Mouse (Mus musculus) 3T3-L1 (cell line): ENCODE results near the gene Gm20388.
A peak's percentile ranks its signal among the peaks of the same experiment; 100 is the strongest.
"Not testable (repeated sequence)": the region's sequence is repeated elsewhere in the genome, so short reads cannot be mapped to it uniquely, and the experiment has no call there.

Source experiments
- DNase-seq: peaks from one replicate; pipeline ENCODE4 v3.0.0-alpha.2; 2015; ENCODE audit warnings: low read depth, low spot score

Gm20388 gene

GRCm38 (mm10) chr8:121584730-121585129 is 1674.1 kb downstream of the Gm20388 start:
- DNase-seq, result no peak

GRCm38 (mm10) chr8:121585159-121585825 is 1674.7 kb downstream of the Gm20388 start:
- peak; percentile 95 for DNase-seq

GRCm38 (mm10) chr8:121588750-121589149 is 1678.1 kb downstream of the Gm20388 start:
- no peak for DNase-seq

- no peak for DNase-seq
Measured at GRCm38 (mm10) chr8:121589205-121589726, 1678.6 kb downstream of the Gm20388 start.

GRCm38 (mm10) chr8:121590203-121591177 is 1679.8 kb downstream of the Gm20388 start, which contains the start of gene Map1lc3b:
Map1lc3b (plus strand) TSS chr8:121590361.
- DNase-seq, result peak; percentile 80

- peak; percentile 78 for DNase-seq
Measured at GRCm38 (mm10) chr8:121591178-121592066, 1680.8 kb downstream of the Gm20388 start.

GRCm38 (mm10) chr8:121593293-121593692 is 1682.7 kb downstream of the Gm20388 start:
- DNase-seq, result no peak

GRCm38 (mm10) chr8:121593983-121594382 is 1683.3 kb downstream of the Gm20388 start:
- no peak for DNase-seq

- DNase-seq, result not testable (repeated sequence)
Measured at GRCm38 (mm10) chr8:121597492-121597891, 1686.9 kb downstream of the Gm20388 start.

- no peak for DNase-seq
Measured at GRCm38 (mm10) chr8:121598190-121598589, 1687.5 kb downstream of the Gm20388 start.

- peak; percentile 78 for DNase-seq
Measured at GRCm38 (mm10) chr8:121598892-121599291, 1688.3 kb downstream of the Gm20388 start.

- DNase-seq, result no peak
Measured at GRCm38 (mm10) chr8:121599842-121600241, 1689.2 kb downstream of the Gm20388 start.

GRCm38 (mm10) chr8:121602411-121602810 is 1691.8 kb downstream of the Gm20388 start:
- no peak for DNase-seq

- DNase-seq, result peak; percentile 87
Measured at GRCm38 (mm10) chr8:121602860-121603259, 1692.2 kb downstream of the Gm20388 start.

- DNase-seq, result no peak
Measured at GRCm38 (mm10) chr8:121603801-121604200, 1693.2 kb downstream of the Gm20388 start.

GRCm38 (mm10) chr8:121607661-121608060 is 1697.0 kb downstream of the Gm20388 start:
- DNase-seq, result peak; percentile 20

- DNase-seq, result no peak
Measured at GRCm38 (mm10) chr8:121609251-121609650, 1698.6 kb downstream of the Gm20388 start.

GRCm38 (mm10) chr8:121609916-121610315 is 1699.3 kb downstream of the Gm20388 start:
- no peak for DNase-seq

GRCm38 (mm10) chr8:121613419-121613818 is 1702.8 kb downstream of the Gm20388 start:
- DNase-seq, result no peak

GRCm38 (mm10) chr8:121619401-121619995 is 1708.9 kb downstream of the Gm20388 start:
- DNase-seq, result peak; percentile 63
